Mouse (Mus musculus) cerebellum, adult 11-12 months (tissue): ENCODE data around the gene Impdh2.

Source experiments
- DNase-seq: peaks from one replicate; pipeline ENCODE4 v3.0.0; 2022

Impdh2 gene

GRCm38 (mm10) chr9:108560227-108560841 lies at the start of gene Impdh2:
TSS of gene Impdh2 (plus strand) at chr9:108560286.
- peak; percentile 92 for DNase-seq

DNA sequence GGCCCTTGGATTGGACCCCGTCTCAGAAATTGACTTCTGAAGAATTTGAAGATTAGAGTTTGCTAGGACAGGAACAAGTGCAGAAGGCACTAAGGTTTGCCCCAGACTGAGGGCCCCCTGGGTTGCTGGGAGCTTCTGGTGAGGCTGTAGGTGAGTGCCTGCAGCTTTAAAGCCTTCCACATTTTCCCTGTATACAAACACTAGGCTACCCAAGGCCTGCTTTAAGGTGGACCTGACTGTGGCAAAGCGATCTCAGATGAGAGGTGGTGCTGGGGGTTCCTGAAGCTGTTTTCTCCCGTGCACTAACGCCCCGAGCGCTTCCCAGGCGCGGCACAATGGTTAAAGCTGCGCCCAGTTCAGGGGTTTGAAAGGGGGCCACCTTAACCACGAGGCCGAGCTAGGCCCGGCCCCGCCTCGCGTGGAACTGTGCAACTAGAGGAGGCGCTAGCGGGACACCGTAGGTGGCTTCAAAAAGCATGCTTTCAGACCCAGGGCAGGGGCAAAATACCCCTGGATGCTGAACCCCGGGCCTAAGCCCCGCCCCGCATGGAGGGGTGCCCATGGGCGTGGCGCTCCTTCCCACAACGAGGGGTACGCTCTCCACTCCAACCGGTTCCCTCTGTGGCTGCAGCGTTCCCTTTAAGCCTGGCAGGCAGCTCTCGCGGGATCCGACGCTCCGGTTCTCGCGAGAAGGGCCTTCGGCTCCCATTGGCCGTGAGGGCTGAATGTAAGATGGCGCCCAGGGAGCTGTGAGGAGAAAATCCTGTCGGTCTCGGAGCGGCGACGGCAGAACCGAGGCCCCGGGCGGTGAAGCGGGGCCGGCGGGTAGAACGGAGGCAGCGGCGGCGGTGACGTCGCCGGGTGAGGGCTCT lies 43.5 kb upstream of the Impdh2 start, which contains the start of gene Qrich1:
Gene Qrich1, plus strand, starts transcription at position 427 of the 872 bp plus-strand sequence.
- peak; percentile 96 for DNase-seq

DNA sequence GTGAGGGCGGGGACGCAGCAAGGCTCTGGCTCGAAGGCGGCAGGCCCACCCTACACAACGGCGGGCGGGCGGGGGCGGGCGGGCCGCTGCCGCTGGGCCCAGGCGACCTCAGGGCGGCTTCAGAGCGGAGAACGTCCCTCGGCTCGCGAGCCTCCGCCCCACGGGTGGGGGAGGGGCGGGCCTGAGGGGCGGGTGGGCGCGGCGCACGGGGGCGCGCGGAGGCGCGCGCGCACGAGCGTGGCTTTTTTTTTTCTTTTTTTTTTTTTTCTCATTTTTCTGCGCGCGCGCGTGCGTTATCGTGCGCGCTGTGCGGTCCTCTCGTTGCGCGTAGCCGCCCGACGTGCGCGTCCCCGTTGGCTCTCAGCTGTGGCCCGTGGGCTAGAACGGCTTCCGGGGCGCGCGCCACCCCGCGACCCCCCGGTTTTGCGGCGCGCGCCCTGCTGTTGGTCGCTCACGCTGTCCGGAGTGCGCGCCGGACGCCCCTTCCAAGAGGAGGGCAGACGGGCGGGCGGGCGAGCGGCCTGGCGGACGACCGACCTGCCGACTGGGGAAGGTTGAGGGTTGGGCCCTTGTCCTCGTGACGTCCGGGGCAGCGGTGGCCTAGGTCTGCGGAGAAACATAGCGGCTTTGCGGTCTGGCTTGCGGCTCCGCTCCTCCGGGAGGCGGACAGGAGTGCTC lies 42.7 kb upstream of the Impdh2 start:
- peak; percentile 81 for DNase-seq

GRCm38 (mm10) chr9:108517931-108518332 lies 42.2 kb upstream of the Impdh2 start:
- DNase-seq, result no peak

GRCm38 (mm10) chr9:108521604-108522003 lies 38.5 kb upstream of the Impdh2 start:
- no peak for DNase-seq

DNA sequence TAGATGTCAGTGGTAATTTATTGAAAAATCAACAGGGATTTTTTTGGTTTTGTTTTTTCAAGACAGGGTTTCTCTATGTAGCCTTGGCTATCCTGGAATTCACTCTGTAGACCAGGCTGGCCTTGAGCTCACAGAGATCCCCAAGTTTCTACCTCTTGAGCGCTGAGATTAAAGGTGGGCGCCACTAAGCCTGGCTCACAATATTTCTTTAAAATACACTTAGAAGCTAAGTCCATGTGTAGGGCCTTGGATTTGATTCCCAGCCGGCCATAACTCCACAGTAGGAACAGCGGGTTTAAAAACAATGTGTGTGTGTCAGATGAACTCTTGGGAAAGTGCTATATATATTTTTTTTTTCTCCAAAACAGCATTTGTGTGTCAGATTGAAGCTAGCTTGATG lies 36.7 kb upstream of the Impdh2 start:
- DNase-seq, result no peak

GRCm38 (mm10) chr9:108525400-108525799 lies 34.7 kb upstream of the Impdh2 start:
- no peak for DNase-seq

GRCm38 (mm10) chr9:108530954-108531353 lies 29.1 kb upstream of the Impdh2 start:
- DNase-seq, result no peak

DNA sequence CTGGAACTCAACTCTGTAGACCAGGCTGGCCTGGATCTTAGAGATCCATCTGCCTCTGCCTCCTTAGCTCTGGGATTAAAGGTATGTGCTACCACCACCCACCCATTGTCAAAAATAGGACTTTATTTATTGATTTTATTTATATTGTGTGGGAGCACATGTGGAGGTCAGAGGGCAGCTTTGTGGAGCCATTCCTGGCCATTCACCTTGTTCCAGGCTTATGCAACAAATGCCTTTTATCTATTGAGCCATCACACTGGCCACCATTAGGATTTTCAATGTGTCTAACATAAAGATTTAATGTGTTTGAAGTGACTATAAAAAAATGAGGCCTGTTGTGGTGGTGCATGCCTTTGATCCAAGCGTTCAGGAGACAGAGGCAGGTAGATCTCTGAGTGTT lies 28.6 kb upstream of the Impdh2 start:
- no peak for DNase-seq

DNA sequence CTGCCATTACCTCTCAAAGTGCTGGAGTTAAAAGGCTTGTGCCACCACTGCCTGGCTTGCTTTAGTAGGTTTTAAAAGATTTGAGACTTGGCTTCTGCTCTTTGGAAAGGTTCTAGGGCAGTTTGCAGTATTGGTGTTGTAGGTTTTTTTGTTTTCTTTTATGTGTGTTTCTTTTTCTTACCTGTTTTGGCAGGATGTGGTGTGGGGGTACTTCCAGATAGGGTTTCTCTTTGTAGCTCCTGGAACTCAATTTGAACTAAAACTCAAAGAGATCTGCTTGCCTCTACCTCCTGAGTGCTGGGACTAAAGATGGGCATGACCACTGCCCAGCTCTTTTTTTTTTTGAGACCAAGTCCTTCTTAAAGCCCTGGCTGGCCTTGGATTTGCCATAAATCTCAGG lies 19.2 kb upstream of the Impdh2 start:
- DNase-seq, result no peak

- DNase-seq, result no peak
Measured at GRCm38 (mm10) chr9:108545986-108546385, 14.1 kb upstream of the Impdh2 start.

GRCm38 (mm10) chr9:108546875-108547274 lies 13.2 kb upstream of the Impdh2 start:
- no peak for DNase-seq

GRCm38 (mm10) chr9:108559169-108559568 lies 917 bp upstream of the Impdh2 start:
- DNase-seq, result no peak

DNA sequence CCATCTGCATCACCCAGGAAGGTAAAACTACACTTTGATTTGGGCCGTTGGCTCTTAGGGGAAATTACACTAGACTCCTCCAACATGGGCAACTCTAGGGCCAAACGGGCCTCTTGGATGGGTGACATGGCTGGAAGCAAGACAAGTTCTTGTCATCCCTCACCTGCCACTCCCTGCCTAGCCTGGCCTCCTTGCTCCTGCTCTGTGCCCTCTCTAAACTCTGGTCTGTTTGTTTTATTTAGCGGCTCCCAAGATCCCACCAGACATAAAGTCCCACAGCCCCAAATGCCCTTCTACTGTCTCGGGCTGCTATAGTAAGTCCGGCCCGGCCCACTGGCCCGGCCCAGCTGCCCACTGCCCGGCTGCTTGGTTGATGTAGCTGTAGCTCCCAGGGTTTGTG lies 3.6 kb downstream of the Impdh2 start:
- peak; percentile 36 for DNase-seq

DNA sequence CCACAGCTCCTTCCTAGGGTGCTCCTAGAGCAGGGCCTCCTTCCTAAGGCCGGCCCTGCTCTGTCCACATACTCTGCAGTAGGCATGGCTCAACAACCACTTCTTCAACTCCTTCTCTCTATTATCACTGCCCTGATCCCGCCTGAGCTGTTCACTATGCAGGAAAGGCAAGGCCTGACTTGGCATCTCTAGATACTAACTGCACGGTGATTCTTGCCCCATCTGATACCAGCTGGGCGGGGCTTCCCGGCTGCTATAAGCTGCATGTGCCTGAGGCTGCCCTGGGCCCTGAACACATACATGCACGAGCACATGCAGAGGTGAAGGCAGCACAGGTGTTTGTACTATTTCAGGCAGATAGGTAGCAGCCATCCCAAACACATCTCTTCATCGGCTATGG lies 4.0 kb downstream of the Impdh2 start:
- peak; percentile 43 for DNase-seq

- peak; percentile 39 for DNase-seq
Measured at GRCm38 (mm10) chr9:108565881-108566814, 6.1 kb downstream of the Impdh2 start.

GRCm38 (mm10) chr9:108566815-108567776 lies 7.0 kb downstream of the Impdh2 start, which contains the start of gene Ndufaf3:
TSS of gene Ndufaf3 (minus strand) at chr9:108567434.
- DNase-seq, result peak; percentile 95

DNA sequence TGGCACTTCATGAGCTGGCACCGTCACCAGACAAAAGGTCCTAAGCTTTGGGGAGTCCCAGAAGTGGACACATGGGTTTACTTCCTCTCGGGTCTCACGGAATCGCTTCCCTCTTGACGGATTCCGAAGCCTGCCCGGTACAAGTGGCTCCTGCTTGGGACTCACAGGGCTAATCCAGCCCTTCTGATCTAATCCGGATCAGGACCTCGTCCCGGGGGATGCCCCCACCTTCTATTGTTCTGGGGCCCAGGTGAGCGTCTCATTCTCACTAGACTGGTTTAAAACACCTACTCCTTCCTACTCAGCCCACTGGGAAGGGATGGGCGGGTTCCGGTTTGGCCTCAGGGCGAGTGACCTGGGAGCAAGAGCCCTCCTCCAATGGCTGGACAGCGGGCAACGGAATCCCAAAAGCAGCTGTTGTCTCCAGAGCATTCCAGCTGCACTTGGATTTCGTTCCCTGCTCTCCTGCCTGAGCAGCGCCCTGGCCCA lies 7.9 kb downstream of the Impdh2 start:
- DNase-seq, result no peak

DNA sequence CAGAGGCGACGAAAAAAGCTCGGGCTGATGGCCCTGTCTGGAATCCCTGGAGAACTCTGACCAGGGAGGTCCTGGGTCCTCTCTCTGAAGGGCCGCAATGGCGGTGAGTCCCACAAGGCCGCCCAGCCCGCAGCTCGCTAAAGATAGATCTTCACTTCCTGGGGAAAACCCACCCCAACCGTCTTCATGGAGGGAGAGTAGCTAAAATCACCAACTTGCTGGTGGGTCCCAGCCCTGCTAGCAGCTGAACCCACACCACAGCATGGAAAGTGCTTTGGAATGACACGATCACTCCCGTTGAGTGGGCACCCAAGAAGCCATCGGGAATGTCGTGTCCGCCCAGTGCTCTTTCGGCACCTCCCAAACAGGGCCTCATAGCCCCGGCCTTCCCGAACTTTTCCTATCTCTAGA lies 8.4 kb downstream of the Impdh2 start:
- DNase-seq, result peak; percentile 54

DNA sequence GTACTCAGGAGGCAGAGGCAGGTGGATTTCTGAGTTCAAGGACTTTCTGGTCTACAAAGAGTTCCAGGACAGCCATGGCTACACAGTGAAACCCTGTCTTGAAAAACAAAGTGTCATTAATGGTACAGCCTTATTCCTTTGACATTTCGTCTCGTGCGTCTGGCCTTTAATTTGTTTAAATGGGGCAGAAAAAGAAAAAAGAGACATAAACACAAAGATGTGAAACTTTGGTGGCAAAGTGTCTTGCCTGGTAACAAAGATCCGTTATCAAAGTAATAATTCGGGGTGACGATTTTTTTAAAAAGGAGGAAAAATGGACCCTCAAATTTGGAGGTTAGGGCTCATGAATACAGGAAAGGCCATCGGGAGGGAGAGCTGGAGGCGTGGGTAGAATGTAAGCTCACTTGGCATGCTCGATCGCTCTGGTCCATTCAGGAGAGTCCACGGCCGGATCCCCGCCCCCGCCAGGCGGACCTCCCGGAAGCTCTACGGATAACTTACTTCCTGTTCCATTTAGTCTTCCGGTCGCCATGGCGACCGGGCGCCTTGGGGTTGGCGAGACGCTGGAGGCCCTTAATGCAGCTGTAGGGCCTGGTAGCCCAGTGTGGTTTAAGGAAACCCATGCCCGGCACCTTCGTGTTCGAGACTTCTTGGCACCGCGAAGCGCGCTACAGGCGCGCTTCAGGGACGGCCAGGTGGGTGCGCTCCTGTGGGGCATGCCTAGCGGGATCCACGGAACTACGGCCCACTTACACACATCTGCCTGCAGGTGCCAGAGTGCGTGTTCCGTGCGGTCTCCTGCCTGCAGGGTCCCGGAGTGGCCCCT lies 9.5 kb downstream of the Impdh2 start, which contains the start of gene Dalrd3:
Gene Dalrd3, plus strand, starts transcription at position 506 of the 826 bp plus-strand sequence.
- DNase-seq, result peak; percentile 92
